Mouse (Mus musculus): ENCODE measurements around the gene Nrxn2.

GRCm38 (mm10) chr19:6401951-6402350, 16.6 kb upstream of the Nrxn2 start:
- no peak for TF ChIP-seq MYOG (IDR thresholded peaks at IDR 0.05; ENCODE audit: control insufficient read depth in 1 of 3, insufficient read depth in 1 of 3, insufficient read length in 2 of 3, low read depth in 2 of 3)
- TF ChIP-seq CEBPB (IDR thresholded peaks at IDR 0.05; ENCODE audit: insufficient read depth, poor library complexity, severe bottlenecking), result no peak
- no peak for TF ChIP-seq POLR2A (IDR thresholded peaks at IDR 0.05; ENCODE audit: insufficient read length, low read depth)
